Mouse (Mus musculus): Measurements from ENCODE around the gene Mia2. TPM values are rescaled to one million over a fixed set of nuclear protein-coding genes. Genes with fewer than 3 reads are reported as not detected.
"Not testable (repeated sequence)": the region's sequence is repeated elsewhere in the genome, so short reads cannot be mapped to it uniquely, and the experiment has no call there.

Mia2 gene
- total RNA-seq, 2 experiments from 2014 or later: 39.8 to 41.2 TPM

- peak; percentile 97 to 98 for DNase-seq (ENCODE audit: low spot score in 2 of 2)
Measured at GRCm38 (mm10) chr12:59219325-59220225, 124.0 kb downstream of the Mia2 start, which contains the start of gene Fbxo33. Gene Fbxo33, minus strand, starts transcription at chr12:59219725.

GRCm38 (mm10) chr12:59228401-59228800, 132.8 kb downstream of the Mia2 start:
- DNase-seq (ENCODE audit: low spot score in 2 of 2): no peak

GRCm38 (mm10) chr12:59238434-59238833, 142.8 kb downstream of the Mia2 start:
- no peak for DNase-seq (ENCODE audit: low spot score in 2 of 2)

GRCm38 (mm10) chr12:59241031-59241430, 145.4 kb downstream of the Mia2 start:
- not testable (repeated sequence) for DNase-seq (ENCODE audit: low spot score in 2 of 2)

Small RNA genes lying within 50 kb of the gene (microRNA-seq; reads per million reads assigned to microRNA genes)
- 0 reads per million in 2 experiments for gene Gm27284

Other genes with a start within 250 kb of the Mia2 start
- gene Sec23a, start 83.8 kb upstream of the Mia2 start, total RNA-seq (2021): 100 to 1,000 TPM; 125 to 134 TPM
- gene Gemin2, start 82.4 kb upstream of the Mia2 start, total RNA-seq (2021): 1 to 10 TPM; 7.0 to 8.5 TPM
- 100 to 1,000 TPM; 102 to 118 TPM for gene Trappc6b, start 34.3 kb upstream of the Mia2 start, total RNA-seq (2021)
- 10 to 100 TPM; 63.0 to 86.2 TPM for gene Pnn, start 28.9 kb upstream of the Mia2 start, total RNA-seq (2021)
- 10 to 100 TPM; 19.1 to 20.6 TPM for gene Fbxo33, start 123.9 kb downstream of the Mia2 start, total RNA-seq (2021)

Measured in layer of hippocampus, postnatal 10 days (tissue).